Mouse (Mus musculus): ENCODE results near the gene Med18.

DNA sequence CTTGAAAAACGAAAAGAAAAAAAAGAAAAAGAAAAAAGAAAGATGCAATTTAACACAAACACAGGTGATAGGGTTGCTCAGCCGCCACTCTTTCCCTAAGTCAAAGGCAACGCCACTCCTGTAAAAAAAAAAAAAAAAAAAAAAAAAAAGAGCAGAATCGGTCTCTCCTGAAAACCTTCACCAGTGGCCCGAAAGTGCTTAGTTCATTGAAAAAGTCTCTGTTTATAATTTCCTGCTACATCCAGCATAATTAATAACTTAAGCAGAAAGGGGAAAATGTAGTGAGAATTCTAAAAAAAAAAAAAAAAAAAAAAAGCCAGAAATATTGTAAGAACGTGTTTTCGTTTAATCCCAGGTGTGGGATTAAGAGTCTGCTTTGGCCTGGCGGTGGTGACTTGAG lies 19.2 kb downstream of the Med18 start:
- TF ChIP-seq CTCF (IDR thresholded peaks at IDR 0.05; ENCODE audit: borderline replicate concordance, control insufficient read depth, extremely low read depth, insufficient read depth, low read length, poor library complexity) (no peak), POLR2A (IDR thresholded peaks at IDR 0.05; ENCODE audit: control insufficient read depth, extremely low read depth, insufficient read depth, low read length, poor library complexity) (no peak)

Measured in thymus, adult 2 months (tissue).